Mouse (Mus musculus): ENCODE measurements at regions not wholly inside any gene's neighbourhood (a gene's known extent, or its start where the extent isn't known, plus 50 kb on each side); places are given as distances from the start of the nearest gene placed in this dataset.

- POLR2A ChIA-PET = interaction anchor here (0.5 to 1.4 kb wide), 6 partner anchors 51 to 529 kb away, joined by 3 read pairs; no protein-coding TSS in a partner anchor
- in situ Hi-C loops (cut with MboI; ENCODE audit: low pct_unique_long_range_greater_than_20kb) = loop anchor here (5.0 to 25.0 kb wide), 4 partner anchors 291 to 576 kb away; partner anchors contain the start of gene Gas1
- TF ChIP-seq CTCF (IDR thresholded peaks at IDR 0.05) = peak; percentile 75
- CTCF ChIA-PET = interaction anchor here (0.7 to 2.6 kb wide), 16 partner anchors 9 to 627 kb away, joined by 3 to 14 read pairs (median 4); partner anchors contain the start of gene Gas1
- ATAC-seq = no peak
- no peaks in the 10 kb centered on the region for H3K27me3 ChIP-seq
- no peak for DNase-seq (ENCODE audit: low read depth, low spot score)
Observed at GRCm38 (mm10) chr13:60467821-60468579, 133.7 kb upstream of the Dapk1 start.

DNA sequence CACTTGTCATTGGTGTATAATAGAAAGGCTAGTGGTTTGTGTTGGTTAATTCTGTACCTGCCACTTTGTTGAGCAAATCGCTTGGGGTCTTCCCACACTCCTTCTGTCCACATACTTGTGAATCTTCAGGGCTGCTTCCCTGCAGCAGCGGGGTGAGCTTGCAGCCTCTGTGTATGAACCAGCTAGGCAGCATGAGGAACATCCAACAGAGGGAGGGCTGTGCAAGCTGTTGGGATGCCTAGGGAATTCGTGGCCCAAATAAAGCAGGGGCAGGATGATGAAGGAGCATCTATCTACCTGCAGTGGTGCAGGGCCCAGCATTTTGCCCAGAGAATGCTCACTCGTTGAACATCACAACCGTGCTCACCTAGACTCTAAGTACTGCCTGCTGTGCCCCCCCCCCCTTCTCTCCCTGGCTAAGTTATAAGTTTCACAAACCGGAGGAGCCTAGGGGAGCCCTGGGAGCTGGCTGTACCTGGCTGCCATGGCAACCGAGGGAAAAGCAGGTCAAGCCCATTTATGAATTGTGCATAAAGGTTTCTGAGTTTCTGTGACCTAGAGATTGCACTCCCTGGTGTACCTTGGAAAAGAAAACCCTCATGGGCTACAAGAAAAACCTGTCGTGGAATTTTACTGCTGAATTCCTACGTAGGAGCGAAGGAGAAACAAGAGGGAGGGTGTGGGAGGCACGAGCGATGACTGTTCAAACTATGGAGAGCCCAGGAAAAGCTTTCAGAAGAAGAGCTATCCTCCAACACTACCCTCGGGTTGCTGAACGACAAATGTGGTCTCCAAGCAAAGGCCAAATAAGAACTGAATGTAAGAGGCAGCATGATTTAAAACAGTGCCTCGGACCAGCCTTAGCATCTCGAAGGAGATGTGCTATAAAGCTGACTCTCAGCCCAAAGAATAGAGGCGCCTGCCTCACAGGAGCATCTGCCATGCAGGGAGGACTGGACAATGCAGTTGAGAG lies 131.0 kb upstream of the Dapk1 start:
- ATAC-seq = no peak
- ChIA-PET POLR2A (interaction anchor here (0.7 kb wide), 1 partner anchor 630 kb away, joined by 3 read pairs; no protein-coding TSS in a partner anchor), CTCF (interaction anchor here (1.0 kb wide), 1 partner anchor 630 kb away, joined by 3 read pairs; no protein-coding TSS in a partner anchor)
- no peaks in the 10 kb centered on the region for H3K27me3 ChIP-seq
- TF ChIP-seq CTCF (IDR thresholded peaks at IDR 0.05) = no peak
- no peak for DNase-seq (ENCODE audit: low read depth, low spot score)
- in situ Hi-C loops (cut with MboI; ENCODE audit: low pct_unique_long_range_greater_than_20kb) = loop anchor here (5.0 to 25.0 kb wide), 2 partner anchors 408 to 628 kb away; no protein-coding TSS in a partner anchor

GRCm38 (mm10) chr13:60471602-60472001 lies 130.1 kb upstream of the Dapk1 start:
- POLR2A ChIA-PET = interaction anchor here (0.7 kb wide), 1 partner anchor 631 kb away, joined by 3 read pairs; no protein-coding TSS in a partner anchor
- no peaks in the 10 kb centered on the region for H3K27me3 ChIP-seq
- in situ Hi-C loops (cut with MboI; ENCODE audit: low pct_unique_long_range_greater_than_20kb) = loop anchor here (5.0 to 25.0 kb wide), 2 partner anchors 409 to 629 kb away; no protein-coding TSS in a partner anchor
- ATAC-seq = no peak
- CTCF ChIA-PET = interaction anchor here (1.1 kb wide), 1 partner anchor 275 kb away, joined by 3 read pairs; no protein-coding TSS in a partner anchor
- TF ChIP-seq CTCF (IDR thresholded peaks at IDR 0.05) = no peak
- no peak for DNase-seq (ENCODE audit: low read depth, low spot score)

GRCm38 (mm10) chr13:60476366-60476765 lies 125.4 kb upstream of the Dapk1 start:
- in situ Hi-C loops (cut with MboI; ENCODE audit: low pct_unique_long_range_greater_than_20kb) = loop anchor here (5.0 kb wide), 1 partner anchor 271 kb away; no protein-coding TSS in a partner anchor
- no peaks in the 10 kb centered on the region for H3K27me3 ChIP-seq
- POLR2A ChIA-PET = interaction anchor here (1.0 to 1.3 kb wide), 2 partner anchors 125 to 268 kb away, joined by 3 to 5 read pairs; no protein-coding TSS in a partner anchor
- ATAC-seq = no peak
- no peak for TF ChIP-seq CTCF (IDR thresholded peaks at IDR 0.05)
- CTCF ChIA-PET = interaction anchor here (1.0 to 9.7 kb wide), 5 partner anchors 8 to 270 kb away, joined by 3 to 111 read pairs (median 5); partner anchors contain the start of gene Dapk1
- DNase-seq (ENCODE audit: low read depth, low spot score) = no peak

DNA sequence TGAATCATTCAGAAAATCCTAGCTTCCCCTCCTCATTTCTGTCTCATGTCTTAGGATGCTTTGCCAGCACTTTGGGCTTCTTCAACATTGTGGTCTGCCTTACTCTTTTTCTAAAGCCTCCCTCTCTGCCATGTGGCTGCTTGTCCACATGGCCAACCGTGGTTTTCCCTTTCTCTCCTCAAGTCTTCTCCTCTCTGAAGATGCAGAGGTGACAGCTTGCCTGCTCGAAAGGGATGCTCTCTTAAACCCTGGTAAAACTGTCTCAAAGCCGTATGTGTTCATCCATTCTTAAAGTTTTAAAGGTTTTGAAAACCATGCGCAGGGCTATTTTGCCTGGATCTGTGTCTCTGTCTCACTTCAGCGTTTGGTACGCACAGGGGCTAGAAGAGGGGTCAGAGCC lies 123.4 kb upstream of the Dapk1 start:
- no peaks in the 10 kb centered on the region for H3K27me3 ChIP-seq
- in situ Hi-C loops (cut with MboI; ENCODE audit: low pct_unique_long_range_greater_than_20kb) = loop anchor here (5.0 kb wide), 1 partner anchor 269 kb away; no protein-coding TSS in a partner anchor
- ATAC-seq = no peak
- ChIA-PET POLR2A (no interaction called here), CTCF (interaction anchor here (9.2 to 9.7 kb wide), 2 partner anchors 260 to 268 kb away, joined by 86 to 111 read pairs; no protein-coding TSS in a partner anchor)
- no peak for DNase-seq (ENCODE audit: low read depth, low spot score)
- TF ChIP-seq CTCF (IDR thresholded peaks at IDR 0.05) = no peak

DNA sequence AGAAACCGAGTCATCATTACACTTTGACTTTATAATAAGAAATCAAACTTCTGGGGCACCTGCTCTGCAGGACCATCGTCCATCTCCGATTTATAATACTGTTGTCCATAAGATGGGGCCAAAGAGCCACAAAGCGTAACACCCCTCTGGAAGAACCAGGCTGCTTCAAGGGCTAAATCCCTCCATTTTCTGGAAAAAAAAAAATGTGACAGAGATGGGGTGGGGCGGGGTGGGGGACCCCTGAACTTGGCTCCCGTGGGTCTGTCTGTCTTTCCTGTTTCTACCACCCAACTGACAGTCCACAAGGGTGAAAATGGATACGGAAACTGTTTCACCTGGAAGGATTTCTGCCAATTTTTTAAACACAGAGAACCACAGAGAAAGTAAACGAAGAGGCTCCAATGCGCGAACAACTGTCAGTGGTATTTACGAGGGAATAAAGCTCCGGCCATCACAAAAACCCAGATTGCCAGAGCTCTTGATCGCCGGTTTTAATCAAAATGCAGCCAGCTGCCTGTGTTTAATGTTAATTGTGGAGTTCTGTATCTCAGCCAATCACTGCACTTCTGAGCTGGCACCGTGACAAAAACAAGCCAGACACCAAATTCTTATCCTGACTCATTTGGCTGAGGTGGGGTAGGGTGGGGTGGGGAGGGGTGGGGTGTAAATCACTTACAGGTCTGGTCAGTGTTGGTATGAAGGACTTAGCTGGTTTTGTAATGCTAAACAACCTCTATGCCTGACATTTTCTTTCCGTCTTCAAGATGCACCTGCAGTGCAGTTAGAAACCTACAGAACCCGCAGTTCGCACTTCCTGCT lies 122.5 kb upstream of the Dapk1 start:
- ATAC-seq = peak; percentile 52
- in situ Hi-C loops (cut with MboI; ENCODE audit: low pct_unique_long_range_greater_than_20kb) = loop anchor here (5.0 kb wide), 1 partner anchor 268 kb away; no protein-coding TSS in a partner anchor
- DNase-seq (ENCODE audit: low read depth, low spot score) = no peak
- ChIA-PET POLR2A (no interaction called here), CTCF (interaction anchor here (1.0 to 9.7 kb wide), 7 partner anchors 26 to 280 kb away, joined by 3 to 111 read pairs (median 4); partner anchors contain the start of gene Dapk1)
- no peaks in the 10 kb centered on the region for H3K27me3 ChIP-seq
- TF ChIP-seq CTCF (IDR thresholded peaks at IDR 0.05) = peak; percentile 63

- no peaks in the 10 kb centered on the region for H3K27me3 ChIP-seq
- ChIA-PET CTCF (interaction anchor here (1.0 to 9.7 kb wide), 9 partner anchors 25 to 279 kb away, joined by 3 to 111 read pairs (median 5); partner anchors contain the start of gene Dapk1), POLR2A (interaction anchor here (1.2 kb wide), 1 partner anchor 130 kb away, joined by 3 read pairs; no protein-coding TSS in a partner anchor)
- no peak for ATAC-seq
- TF ChIP-seq CTCF (IDR thresholded peaks at IDR 0.05) = no peak
- in situ Hi-C loops (cut with MboI; ENCODE audit: low pct_unique_long_range_greater_than_20kb) = loop anchor here (5.0 kb wide), 2 partner anchors 122 to 267 kb away; partner anchors contain the start of gene Dapk1
- no peak for DNase-seq (ENCODE audit: low read depth, low spot score)
Observed at GRCm38 (mm10) chr13:60479862-60480730, 121.7 kb upstream of the Dapk1 start.
